13 mouse cellular contexts compared by ENCODE assay signal in the genomic region with DNA sequence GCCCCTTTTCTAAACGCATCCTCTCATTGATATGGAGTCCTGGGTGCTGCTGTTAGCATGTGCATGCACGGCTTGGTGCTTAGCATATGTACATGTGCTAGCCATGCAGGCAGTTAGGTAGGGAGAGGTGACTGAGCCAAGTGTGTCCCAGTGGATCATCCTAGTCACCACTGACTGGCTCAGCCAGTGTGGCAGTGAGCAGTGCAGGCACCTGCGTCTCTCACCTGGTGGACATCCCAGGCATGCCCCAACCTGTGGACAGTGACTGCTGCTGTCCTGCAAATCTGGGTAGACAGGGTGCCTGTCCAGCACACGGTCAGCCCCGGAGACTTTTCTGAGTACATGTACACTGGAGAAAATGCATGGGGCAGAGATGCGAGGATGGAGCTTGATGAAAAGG. TPM values are rescaled to one million over a fixed set of nuclear protein-coding genes. Genes with fewer than 3 reads are reported as not detected.
DNase-seq lines count a peak whose midpoint lies in the region; ATAC-seq and TF ChIP-seq lines count a peak whose summit lies in the region.
"Had no signal": no experiment of that assay in that cellular context is flagged by ENCODE, and none has a peak within 500 bp of the region (broad histone marks: within the 10 kb centered on the region; RNA-seq: fewer than 3 reads in every experiment).

No protein-coding gene starts in this region.

- TF ChIP-seq POLR2A in embryonic fibroblast, embryonic 13.5 days (IDR thresholded peaks at IDR 0.05; ENCODE audit: low read depth, low read length) = no peak

- H3K9me3 ChIP-seq in heart, postnatal 0 days (replicated peaks; ENCODE audit: control insufficient read depth, low read length) = no peaks in the 10 kb centered on the region
- no peaks in the 10 kb centered on the region for H3K9me3 ChIP-seq in embryonic facial prominence, embryonic 14.5 days (ENCODE audit: control insufficient read depth, low read length)
- no peaks in the 10 kb centered on the region for H3K9me3 ChIP-seq in midbrain, embryonic 15.5 days
- no peaks in the 10 kb centered on the region for H3K9me3 ChIP-seq in kidney, embryonic 14.5 days (ENCODE audit: control insufficient read depth, low read length)
- H3K9me3 ChIP-seq: liver, embryonic 15.5 days had no signal

- H3K36me3 ChIP-seq in heart, postnatal 0 days (replicated peaks; ENCODE audit: control insufficient read depth, insufficient read depth, low read length) = 0 out of 2 replicates have a peak, but pooled peaks cover 4% of the 10 kb centered on the region
- peaks cover 36% of the 10 kb centered on the region for H3K36me3 ChIP-seq in embryonic facial prominence, embryonic 14.5 days (ENCODE audit: control insufficient read depth, insufficient read depth, low read length)
- H3K36me3 ChIP-seq in midbrain, embryonic 15.5 days (replicated peaks) = no peaks in the 10 kb centered on the region
- peaks cover 15% of the 10 kb centered on the region for H3K36me3 ChIP-seq in kidney, embryonic 14.5 days (ENCODE audit: control insufficient read depth, insufficient read depth, low read length)
- H3K36me3 ChIP-seq: liver, embryonic 15.5 days had no signal

- no peak overlapping the region for H3K4me2 ChIP-seq in heart, postnatal 0 days (ENCODE audit: low read depth, low read length)
- no peak overlapping the region for H3K4me2 ChIP-seq in embryonic facial prominence, embryonic 14.5 days (ENCODE audit: low read depth, low read length)
- H3K4me2 ChIP-seq in midbrain, embryonic 15.5 days = no peak overlapping the region
- no peak overlapping the region for H3K4me2 ChIP-seq in kidney, embryonic 14.5 days (replicated peaks; ENCODE audit: low read depth, low read length)
- H3K4me2 ChIP-seq: liver, embryonic 15.5 days had no signal

- 0 out of 2 replicates have a peak overlapping the region, but pooled peaks have one; percentile 59 for H3K27ac ChIP-seq in heart, postnatal 0 days (ENCODE audit: low read depth)
- peak overlapping the region; percentile 89; the same call in 1 of the 2 replicates for H3K27ac ChIP-seq in embryonic facial prominence, embryonic 14.5 days (replicated peaks; ENCODE audit: low read depth, low read length)
- peak overlapping the region; percentile 85 for H3K27ac ChIP-seq in embryonic fibroblast, embryonic 13.5 days (ENCODE audit: insufficient read depth, low read length)
- H3K27ac ChIP-seq in midbrain, embryonic 15.5 days = peak overlapping the region; percentile 83; the same call in 1 of the 2 replicates
- no peak overlapping the region for H3K27ac ChIP-seq in kidney, embryonic 14.5 days (ENCODE audit: low read depth, low read length)
- H3K27ac ChIP-seq: liver, embryonic 15.5 days had no signal

- H3K4me3 ChIP-seq in heart, postnatal 0 days (ENCODE audit: low read depth, low read length) = no peak overlapping the region
- no peak overlapping the region for H3K4me3 ChIP-seq in embryonic facial prominence, embryonic 14.5 days (ENCODE audit: low read depth, low read length)
- no peak overlapping the region for H3K4me3 ChIP-seq in embryonic fibroblast, embryonic 13.5 days (ENCODE audit: insufficient read depth, low read length)
- no peak overlapping the region for H3K4me3 ChIP-seq in midbrain, embryonic 15.5 days
- H3K4me3 ChIP-seq in kidney, embryonic 14.5 days (ENCODE audit: low read length) = no peak overlapping the region
- H3K4me3 ChIP-seq: liver, embryonic 15.5 days had no signal

- 91% methylated on average over 6 of the region's 6 CpGs for WGBS in heart, postnatal 0 days
- 87% methylated on average over 6 of the region's 6 CpGs for WGBS in embryonic facial prominence, embryonic 14.5 days
- 95% methylated on average over 6 of the region's 6 CpGs for WGBS in midbrain, embryonic 15.5 days
- 93% methylated on average over 6 of the region's 6 CpGs for WGBS in kidney, embryonic 14.5 days

- no peak for DNase-seq in heart, postnatal 0 days (ENCODE audit: low spot score)
- DNase-seq in heart, postnatal 4 days = no peak
- no peak for DNase-seq in embryonic facial prominence, embryonic 14.5 days (ENCODE audit: low spot score)
- no peak for DNase-seq in retina, postnatal 1 day
- DNase-seq: adrenal gland, postnatal 10 days; gastrocnemius, postnatal 10 days; kidney, adult 8-10 months had no signal

- no peaks in the 10 kb centered on the region for H3K27me3 ChIP-seq in heart, postnatal 0 days (ENCODE audit: control insufficient read depth, insufficient read depth, low read length)
- H3K27me3 ChIP-seq in embryonic facial prominence, embryonic 14.5 days (replicated peaks; ENCODE audit: control insufficient read depth, insufficient read depth, low read length) = no peaks in the 10 kb centered on the region
- no peaks in the 10 kb centered on the region for H3K27me3 ChIP-seq in midbrain, embryonic 15.5 days (replicated peaks)
- H3K27me3 ChIP-seq in kidney, embryonic 14.5 days (ENCODE audit: control insufficient read depth, insufficient read depth, low read length) = no peaks in the 10 kb centered on the region

- H3K4me1 ChIP-seq in heart, postnatal 0 days (ENCODE audit: control insufficient read depth, insufficient read depth) = peaks cover 17% of the 10 kb centered on the region
- peaks cover 43% of the 10 kb centered on the region for H3K4me1 ChIP-seq in embryonic facial prominence, embryonic 14.5 days (ENCODE audit: control insufficient read depth, insufficient read depth, low read length)
- peaks cover 28% of the 10 kb centered on the region for H3K4me1 ChIP-seq in embryonic fibroblast, embryonic 13.5 days (ENCODE audit: control insufficient read depth, insufficient read depth, low read length)
- H3K4me1 ChIP-seq in midbrain, embryonic 15.5 days = peaks cover 24% of the 10 kb centered on the region
- H3K4me1 ChIP-seq in kidney, embryonic 14.5 days (ENCODE audit: control insufficient read depth, insufficient read depth, low read length) = peaks cover 16% of the 10 kb centered on the region; the same call in 1 of the 2 replicates
- H3K4me1 ChIP-seq: liver, embryonic 15.5 days had no signal

- no peak for ATAC-seq in heart, postnatal 0 days (ENCODE audit: insufficient read depth, low read depth)
- ATAC-seq in embryonic facial prominence, embryonic 14.5 days (ENCODE audit: low read depth) = no peak
- no peak for ATAC-seq in midbrain, embryonic 15.5 days (replicated peaks)
- ATAC-seq in kidney, embryonic 14.5 days (ENCODE audit: low FRiP score, low TSS enrichment) = no peak

- no peak overlapping the region for H3K9ac ChIP-seq in heart, postnatal 0 days (replicated peaks; ENCODE audit: low read depth, low read length)
- H3K9ac ChIP-seq in embryonic facial prominence, embryonic 14.5 days (ENCODE audit: low read depth, low read length) = peak overlapping the region; percentile 53; the same call in 1 of the 2 replicates
- H3K9ac ChIP-seq in midbrain, embryonic 15.5 days = no peak overlapping the region
- H3K9ac ChIP-seq in kidney, embryonic 14.5 days (ENCODE audit: low read depth, low read length) = no peak overlapping the region
- H3K9ac ChIP-seq: liver, embryonic 15.5 days had no signal

- no peak for TF ChIP-seq EP300 in heart, postnatal 0 days (IDR thresholded peaks at IDR 0.05; ENCODE audit: low read depth)

- TF ChIP-seq CTCF in heart, postnatal 0 days (IDR thresholded peaks at IDR 0.05; ENCODE audit: low read depth) = no peak
- TF ChIP-seq CTCF in embryonic fibroblast, embryonic 13.5 days (IDR thresholded peaks at IDR 0.05; ENCODE audit: borderline replicate concordance, insufficient read depth, low read length) = no peak

RNA-seq across cellular contexts. Expression of gene Cep295nl, which starts 13.8 kb away (rescaled TPM):
- not detected in 2 replicates for total RNA-seq in heart, postnatal 0 days (2014; rRNA removed; ENCODE audit: low replicate concordance)
- 0.19 and 0.31 TPM in 2 replicates for polyA plus RNA-seq in heart, postnatal 0 days (2015; fragmentation: Nextera tagmentation; extraction: Ambion mirVana)
- 1 to 10 TPM; 1.9 to 2.5 TPM for total RNA-seq in heart, postnatal 4 days (2021)
- polyA plus RNA-seq in embryonic facial prominence, embryonic 14.5 days (2014; fragmentation: Nextera tagmentation; extraction: Ambion mirVana) = 0.63 and 1.2 TPM in 2 replicates
- 5.2 and 6.1 TPM in 2 replicates for polyA plus RNA-seq in embryonic fibroblast, embryonic 13.5 days (2011; ENCODE audit: insufficient read length, low read depth, missing spikeins)
- polyA plus RNA-seq in midbrain, embryonic 15.5 days (2015; fragmentation: Nextera tagmentation; extraction: Ambion mirVana) = 0.09 and 0.27 TPM in 2 replicates
- polyA plus RNA-seq in kidney, embryonic 14.5 days (2014; fragmentation: Nextera tagmentation; extraction: Ambion mirVana) = 0.41 and 0.42 TPM in 2 replicates
- total RNA-seq: common myeloid progenitor, adult 5-6 weeks had no signal
- polyA plus RNA-seq: liver, embryonic 15.5 days; small intestine, adult 2 months had no signal

RNA-seq across cellular contexts. Expression of gene Timp2, which starts 27.0 kb away (rescaled TPM):
- 77.5 and 78.5 TPM in 2 replicates for total RNA-seq in heart, postnatal 0 days (2014; rRNA removed; ENCODE audit: low replicate concordance)
- 61.9 and 65.5 TPM in 2 replicates for polyA plus RNA-seq in heart, postnatal 0 days (2015; fragmentation: Nextera tagmentation; extraction: Ambion mirVana)
- total RNA-seq in heart, postnatal 4 days (2021) = 100 to 1,000 TPM; 206 to 223 TPM
- 182 and 196 TPM in 2 replicates for polyA plus RNA-seq in embryonic facial prominence, embryonic 14.5 days (2014; fragmentation: Nextera tagmentation; extraction: Ambion mirVana)
- polyA plus RNA-seq in embryonic fibroblast, embryonic 13.5 days (2011; ENCODE audit: insufficient read length, low read depth, missing spikeins) = 967 and 1,083 TPM in 2 replicates
- 83.4 and 83.6 TPM in 2 replicates for polyA plus RNA-seq in midbrain, embryonic 15.5 days (2015; fragmentation: Nextera tagmentation; extraction: Ambion mirVana)
- 58.7 and 102 TPM in 2 replicates for polyA plus RNA-seq in kidney, embryonic 14.5 days (2014; fragmentation: Nextera tagmentation; extraction: Ambion mirVana)

RNA-seq across cellular contexts. Expression of gene Usp36, which starts 38.5 kb away (rescaled TPM):
- total RNA-seq in heart, postnatal 0 days (2014; rRNA removed; ENCODE audit: low replicate concordance) = 10.4 and 18.3 TPM in 2 replicates
- polyA plus RNA-seq in heart, postnatal 0 days (2015; fragmentation: Nextera tagmentation; extraction: Ambion mirVana) = 5.5 and 6.6 TPM in 2 replicates
- 10 to 100 TPM; 15.5 to 18.7 TPM for total RNA-seq in heart, postnatal 4 days (2021)
- 15.9 and 16.1 TPM in 2 replicates for polyA plus RNA-seq in embryonic facial prominence, embryonic 14.5 days (2014; fragmentation: Nextera tagmentation; extraction: Ambion mirVana)
- polyA plus RNA-seq in embryonic fibroblast, embryonic 13.5 days (2011; ENCODE audit: insufficient read length, low read depth, missing spikeins) = 19.4 and 21.6 TPM in 2 replicates
- polyA plus RNA-seq in midbrain, embryonic 15.5 days (2015; fragmentation: Nextera tagmentation; extraction: Ambion mirVana) = 20.1 and 23.1 TPM in 2 replicates
- 12.2 and 18.1 TPM in 2 replicates for polyA plus RNA-seq in kidney, embryonic 14.5 days (2014; fragmentation: Nextera tagmentation; extraction: Ambion mirVana)
